Mouse (Mus musculus) right cerebral cortex, postnatal 4 days (tissue): ENCODE results near the gene Nhsl1.

Source experiments
- DNase-seq: peaks from one replicate; pipeline ENCODE4 v3.0.0-alpha.2; 2022

The Nhsl1 gene

DNA sequence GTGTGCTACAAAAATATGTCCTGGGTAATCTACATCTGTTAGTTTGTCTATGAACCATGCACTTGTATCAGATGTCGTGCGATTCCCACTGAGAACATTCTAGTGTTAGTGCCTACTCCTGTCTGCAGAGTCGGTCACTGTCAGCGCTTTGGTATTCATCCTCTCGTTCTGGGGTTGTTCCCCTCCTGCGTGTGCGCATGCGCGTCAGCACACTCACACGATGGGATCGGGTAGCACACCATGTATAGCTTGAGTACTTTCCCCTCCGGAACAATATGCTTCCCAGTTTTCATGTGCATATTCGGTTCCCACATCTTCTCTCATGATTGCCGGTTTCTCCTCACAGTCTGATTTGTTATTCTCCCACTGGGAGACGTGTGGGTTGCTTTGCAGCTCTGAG, 28.4 kb downstream of the Nhsl1 start:
- no peak for DNase-seq

DNA sequence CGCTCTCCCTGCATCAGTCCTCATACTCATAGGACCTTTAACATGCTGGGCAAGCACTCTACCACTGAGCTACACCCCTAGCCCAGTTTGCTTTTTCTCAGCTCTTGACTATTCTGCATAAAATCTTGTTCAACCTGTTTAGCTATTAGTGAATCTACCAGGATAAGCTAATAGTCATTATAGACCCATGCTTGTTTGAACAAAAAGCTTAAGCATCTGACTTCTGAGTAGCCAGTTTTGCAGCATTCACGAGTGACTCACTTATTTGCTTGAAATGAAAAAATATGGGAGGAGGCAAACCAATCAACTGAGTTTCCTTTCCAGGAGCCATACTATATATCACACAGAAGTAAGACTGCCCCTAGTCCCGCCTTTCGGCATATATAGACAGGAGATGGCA, 32.0 kb downstream of the Nhsl1 start:
- no peak for DNase-seq

DNA sequence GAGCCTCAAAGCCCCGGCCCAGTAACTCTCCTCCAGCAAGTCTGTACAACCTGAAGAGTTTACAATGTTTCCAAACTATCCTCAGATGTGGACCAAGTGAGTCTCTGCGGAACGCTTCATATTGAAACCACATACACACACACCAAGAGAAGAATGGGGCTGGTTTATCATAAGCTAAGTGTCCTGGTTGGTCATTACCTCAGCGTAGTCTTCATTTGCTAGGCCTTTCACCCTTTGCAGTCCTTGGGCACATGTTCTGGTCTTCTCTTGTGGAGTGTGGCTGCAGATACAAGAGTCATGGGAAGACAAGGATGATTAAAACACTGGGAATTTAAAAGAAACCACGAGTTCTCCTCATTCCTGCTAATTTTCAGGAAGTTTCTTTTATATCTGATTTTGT, 34.2 kb downstream of the Nhsl1 start:
- DNase-seq = no peak

DNA sequence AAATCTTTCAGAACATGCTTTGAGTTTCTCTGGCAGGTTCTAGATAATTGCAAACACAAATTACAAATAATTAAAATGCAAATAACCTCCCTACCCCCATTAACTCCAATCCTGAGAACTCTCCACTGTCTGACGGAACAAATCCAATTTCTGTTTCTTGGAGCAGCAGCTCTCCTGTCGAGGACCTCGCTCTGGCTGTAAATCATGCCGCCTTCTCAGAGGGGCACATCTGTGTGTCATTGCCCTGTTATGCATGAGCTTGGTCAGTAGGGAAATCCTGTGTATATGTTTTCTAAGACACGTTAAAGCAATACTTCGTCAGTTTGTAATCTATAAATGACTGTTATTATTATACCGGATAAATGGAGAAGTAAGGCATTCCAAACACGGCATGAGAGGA, 35.3 kb downstream of the Nhsl1 start:
- DNase-seq = no peak

DNA sequence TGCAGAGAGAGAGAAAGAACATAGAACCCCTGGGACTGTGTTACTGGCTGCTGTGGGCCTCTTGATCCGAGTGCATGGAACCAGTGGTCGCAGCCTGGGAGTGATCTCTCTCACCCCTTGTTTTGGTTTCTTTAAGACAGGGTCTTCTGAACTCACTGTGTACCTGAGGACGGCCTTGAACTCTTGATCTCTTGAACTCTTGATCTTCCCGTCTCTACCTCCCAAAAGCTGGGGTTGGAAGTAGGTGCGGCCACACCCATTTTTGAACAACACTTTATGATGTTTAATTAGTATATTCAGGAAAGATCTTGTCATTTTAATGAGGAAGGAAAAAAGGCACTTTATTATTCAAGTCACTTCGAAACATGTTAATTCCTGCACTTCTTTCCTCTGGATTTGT, 37.7 kb downstream of the Nhsl1 start:
- DNase-seq = no peak

DNA sequence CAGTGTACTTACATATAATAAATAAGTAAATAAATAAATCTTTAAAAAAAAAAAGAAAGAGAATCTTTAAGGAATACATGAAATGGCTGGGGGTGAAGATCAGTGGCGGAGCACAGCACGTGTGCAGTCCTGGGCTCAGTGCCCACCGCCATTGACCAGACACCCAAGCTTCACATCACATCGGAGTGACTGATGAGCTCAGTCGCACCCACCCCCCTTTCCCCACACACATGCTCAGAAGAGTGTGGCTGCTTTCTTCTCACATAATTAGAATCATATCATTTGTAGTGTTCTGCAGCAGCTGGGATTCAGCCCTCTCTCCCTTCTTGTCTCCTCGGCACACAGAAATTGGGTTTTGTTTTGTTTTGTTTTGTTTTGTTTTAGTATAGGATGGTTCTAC, 38.4 kb downstream of the Nhsl1 start:
- no peak for DNase-seq

DNA sequence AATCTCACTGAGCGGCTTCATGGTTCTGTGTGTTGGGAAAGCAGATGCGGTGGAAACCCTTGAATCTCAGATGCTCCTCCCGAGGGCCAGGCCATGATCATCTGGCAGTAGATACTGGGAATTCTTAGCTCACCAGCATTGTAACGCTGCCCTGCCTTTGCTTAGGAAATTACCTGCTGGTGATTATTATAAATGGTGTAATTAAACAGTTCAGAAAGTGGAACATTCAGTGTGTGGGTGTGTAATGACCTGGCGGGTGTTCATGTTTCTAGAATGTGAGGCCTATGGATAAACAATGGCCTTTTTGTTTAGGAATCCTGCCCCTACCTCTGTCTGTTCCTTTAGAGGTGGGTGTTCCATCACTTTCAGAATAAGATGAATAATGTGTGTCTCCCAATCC, 39.7 kb downstream of the Nhsl1 start:
- no peak for DNase-seq

DNA sequence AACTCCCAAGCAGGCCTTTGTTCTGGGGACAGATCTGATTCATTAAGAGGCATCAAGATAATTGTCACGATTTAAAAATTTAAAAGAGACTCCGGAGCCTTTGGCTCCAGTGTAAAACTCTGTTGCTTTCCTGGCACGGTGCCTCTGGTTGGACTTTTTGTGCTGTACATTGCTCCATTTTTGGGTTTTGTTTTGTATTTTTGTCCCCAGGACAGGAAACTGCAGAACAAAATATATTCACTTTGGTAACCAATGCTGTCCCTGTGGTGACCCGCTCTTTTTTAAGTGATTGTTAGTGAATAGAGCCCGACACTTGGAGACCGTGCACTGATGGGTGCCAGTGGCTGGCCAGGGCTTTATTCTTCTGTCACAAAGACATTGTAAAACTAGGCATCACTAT, 41.4 kb downstream of the Nhsl1 start:
- DNase-seq = peak; percentile 40

DNA sequence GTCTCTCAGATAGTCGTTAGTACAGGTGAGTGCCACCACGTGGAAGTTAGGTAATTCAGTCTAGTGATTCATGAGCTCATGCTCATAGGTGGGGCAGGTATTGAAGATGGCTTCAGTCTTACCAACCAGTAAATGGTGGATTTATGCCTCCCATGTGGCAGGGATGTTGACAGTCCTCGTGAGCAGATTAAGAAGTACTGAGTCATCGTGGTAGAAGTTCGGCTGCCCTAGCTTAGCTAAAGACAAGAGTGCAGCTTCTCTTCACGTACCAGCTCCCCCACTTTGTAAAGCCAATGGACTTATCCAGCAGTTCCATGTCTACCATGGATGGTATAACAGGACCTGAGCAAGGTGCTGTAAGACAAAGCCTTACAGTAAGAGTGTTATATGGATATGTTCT, 46.6 kb downstream of the Nhsl1 start:
- DNase-seq = no peak

DNA sequence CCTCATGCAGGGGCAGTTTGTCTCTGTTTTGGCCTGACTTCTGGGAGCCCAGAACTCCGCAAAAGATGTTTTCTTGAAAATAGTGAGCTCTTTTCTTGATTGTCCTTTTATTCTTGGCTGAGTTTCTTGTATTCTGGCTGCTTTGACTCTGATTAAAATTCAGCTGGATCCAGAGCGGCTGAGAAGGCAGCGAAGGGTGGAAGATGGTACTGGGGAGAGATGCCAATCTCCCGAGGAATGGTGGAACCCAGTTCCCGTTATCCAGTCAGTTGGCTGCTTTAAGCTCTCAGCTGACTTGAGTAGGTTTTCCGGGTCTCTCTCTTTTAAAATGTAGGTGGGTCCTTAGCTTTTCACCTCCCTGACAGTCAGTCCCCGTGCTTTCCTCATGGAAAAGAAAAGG, 47.9 kb downstream of the Nhsl1 start:
- DNase-seq = no peak

DNA sequence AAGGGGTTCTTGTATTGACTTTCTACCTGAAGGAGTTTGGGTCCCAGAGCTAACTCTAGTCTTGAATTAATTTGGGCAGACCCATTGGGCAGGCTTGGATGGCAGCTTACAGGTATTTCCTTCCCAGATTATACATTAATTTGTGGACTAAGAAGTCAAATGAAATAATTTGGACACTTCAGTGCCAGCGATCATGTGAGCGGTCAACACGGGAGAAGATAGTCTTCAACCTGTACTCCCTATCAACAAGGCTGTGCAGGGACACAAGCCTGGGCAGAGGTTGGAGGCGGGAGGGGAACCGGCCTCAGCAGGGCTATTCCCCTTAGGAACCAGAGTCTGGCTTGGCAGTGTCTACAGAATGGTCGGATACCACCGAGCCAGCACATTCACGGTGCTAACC, 49.3 kb downstream of the Nhsl1 start:
- DNase-seq = no peak

DNA sequence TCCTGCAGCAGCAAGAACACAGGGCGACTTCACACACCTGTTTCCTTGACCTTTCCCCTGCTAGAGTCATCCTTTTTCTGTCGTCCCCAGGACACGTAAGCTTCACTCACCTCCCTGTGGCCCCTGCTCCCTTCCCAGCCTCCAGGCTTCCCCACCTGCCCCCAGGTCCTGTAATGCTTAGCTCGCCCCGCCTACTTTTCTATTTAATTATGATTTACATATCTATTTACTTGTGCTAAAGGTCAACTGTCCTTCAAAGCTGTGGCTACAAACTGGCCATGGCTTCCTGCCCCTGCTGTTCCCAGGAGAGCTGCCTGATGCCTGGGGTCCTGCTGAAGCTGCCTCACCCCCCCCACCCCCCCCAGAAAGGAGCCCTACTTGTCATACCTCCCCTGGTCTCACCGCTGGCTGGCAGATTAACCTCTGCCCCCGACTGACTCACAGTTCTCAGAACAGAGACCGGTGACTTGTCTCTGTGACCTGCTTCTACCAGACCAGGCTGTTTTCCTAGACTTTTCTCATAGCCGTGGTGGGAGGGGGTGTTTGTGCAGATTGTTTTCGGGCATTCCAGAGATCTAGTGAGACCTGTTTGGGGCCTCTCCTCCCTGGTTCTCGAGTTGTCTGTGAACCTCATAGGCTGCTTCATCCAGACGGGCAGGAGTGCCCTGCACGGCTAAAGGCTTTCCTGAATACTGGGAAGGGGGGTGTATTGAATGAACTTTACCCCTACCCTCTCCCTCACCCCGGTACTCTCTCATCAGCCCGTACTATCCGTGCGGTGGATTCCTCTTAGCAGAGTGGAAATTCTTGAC, 51.9 kb downstream of the Nhsl1 start:
- no peak for DNase-seq

DNA sequence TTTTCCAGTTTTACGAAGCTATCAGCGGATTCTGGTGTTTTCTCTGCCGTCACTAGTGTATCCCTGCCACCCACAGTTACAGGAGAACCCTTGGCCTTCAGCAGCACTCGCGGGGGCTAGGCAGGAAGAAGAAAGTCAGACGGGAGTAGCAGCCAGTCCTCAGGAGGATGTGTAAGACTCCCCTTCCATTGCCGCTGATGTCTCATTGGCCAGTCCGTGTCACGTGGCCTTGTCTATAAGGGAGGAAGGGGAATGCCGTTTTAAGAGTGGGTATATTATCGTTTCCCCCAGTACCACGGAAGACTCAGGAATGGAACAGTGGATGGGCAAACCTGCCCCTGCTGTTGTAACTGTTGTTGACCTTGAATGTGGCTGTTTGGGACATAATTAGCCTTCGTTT, 53.1 kb downstream of the Nhsl1 start:
- DNase-seq = no peak

DNA sequence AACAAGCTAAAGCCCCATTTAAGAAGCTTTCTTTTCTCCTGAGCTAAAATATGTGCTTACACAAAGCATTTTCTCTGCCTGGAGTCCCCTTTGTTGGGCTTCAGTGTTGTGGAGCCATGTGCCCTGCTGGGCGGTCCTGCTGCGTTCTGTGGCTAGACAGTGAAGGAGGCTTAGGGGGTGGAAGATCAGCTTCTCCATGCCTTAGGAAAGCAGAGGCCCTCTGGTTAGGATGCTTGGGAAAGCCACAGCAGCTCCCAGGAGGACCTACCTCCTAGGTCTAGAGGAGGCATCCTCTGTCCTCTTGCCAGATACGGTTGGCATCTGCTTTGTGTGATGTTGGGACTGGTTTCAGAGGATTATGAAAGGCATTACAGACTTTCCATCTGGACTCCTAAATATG, 56.5 kb downstream of the Nhsl1 start:
- DNase-seq = no peak

DNA sequence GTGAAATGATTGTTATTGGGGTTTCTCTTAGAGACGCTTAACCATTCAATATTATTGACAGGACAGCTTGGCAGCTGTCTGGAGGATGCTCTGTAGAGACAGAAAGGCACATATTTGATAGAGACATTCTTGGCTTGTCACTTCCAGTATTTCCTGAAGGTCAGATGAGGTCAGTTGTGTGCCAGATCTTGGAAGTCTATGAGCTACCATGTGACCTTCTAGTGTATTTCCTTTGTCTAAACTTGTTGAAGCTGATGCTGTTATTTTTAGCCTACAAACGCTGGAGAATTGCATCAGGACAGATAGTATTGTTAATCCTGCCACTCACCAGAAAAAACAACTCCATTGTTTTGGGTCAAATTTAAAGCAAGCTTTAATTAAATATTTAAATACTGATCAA, 66.0 kb downstream of the Nhsl1 start:
- no peak for DNase-seq

DNA sequence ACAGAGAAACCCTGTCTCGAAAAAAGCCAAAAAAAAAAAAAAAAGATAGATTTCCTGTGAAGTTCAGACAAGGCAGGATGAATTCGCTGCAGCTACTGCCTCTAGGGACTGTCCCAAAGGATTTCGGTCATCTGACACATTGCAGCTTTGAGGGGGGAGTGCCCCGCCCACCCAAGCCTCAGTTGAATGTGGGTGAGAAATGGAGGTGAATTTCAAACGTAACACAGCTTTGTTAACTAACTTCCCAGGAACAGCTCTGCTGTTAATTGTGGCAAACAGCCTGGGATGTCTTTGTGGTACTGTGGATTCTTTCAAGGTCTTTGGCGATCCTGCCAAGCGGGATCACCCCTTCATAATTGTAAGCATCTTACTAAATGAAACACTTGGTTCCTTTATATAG, 67.4 kb downstream of the Nhsl1 start:
- no peak for DNase-seq

DNA sequence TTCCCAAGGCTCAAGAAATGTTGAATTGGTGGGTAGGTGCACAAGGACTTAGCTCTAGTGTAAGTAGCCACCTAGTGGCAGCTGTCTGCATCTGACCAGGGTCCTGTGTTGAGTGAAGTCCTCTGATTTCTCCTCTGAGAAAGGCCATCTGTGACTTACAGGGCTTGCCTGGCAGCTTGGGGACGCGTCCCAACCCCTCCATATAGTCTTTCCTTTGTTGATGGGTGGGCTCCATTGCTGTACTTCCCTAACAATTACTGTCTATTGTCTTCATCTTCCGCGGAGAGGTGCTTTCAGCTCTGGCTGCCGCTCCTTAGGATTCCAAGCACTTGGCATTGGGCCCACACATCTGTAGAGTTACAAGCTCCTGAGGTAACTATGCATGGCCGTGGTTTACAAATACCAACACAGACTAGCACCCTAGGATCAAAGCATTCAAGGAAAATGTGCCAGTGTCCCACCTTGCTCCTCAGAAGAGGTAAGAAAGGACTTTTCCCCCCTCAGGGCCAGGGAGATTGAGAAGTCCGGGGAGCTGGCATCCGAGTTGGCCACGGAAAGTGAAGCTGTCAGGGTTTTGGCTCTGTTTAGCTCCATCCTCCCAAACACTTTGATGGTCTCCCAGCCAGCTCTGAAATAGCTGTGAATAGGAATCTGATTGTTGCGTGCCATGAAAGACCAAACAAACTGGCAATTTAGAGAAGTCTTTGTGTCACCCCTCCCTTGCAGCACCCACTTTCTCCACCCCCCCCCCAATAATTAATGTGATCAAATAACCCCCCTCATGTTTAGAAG, 70.2 kb downstream of the Nhsl1 start:
- DNase-seq = peak; percentile 42

DNA sequence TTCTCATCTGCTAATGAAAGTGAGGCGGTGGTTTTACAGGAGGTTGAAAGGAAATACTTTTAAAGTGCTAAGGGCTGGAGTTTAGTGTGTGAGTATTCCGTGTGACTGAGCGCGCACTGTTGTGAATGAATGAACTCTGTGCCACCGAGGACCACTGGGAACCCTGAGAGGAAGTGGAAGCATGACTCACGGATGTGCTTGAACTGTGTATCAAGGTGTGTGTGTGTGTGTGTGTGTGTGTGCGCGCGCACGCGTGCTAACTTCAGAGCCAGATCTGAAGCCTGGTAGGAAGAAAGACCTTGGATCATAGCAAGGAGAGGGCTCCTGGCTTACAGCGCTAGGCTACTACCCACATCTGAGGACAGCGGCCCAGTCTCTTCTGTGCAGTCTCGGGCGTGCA, 71.2 kb downstream of the Nhsl1 start:
- DNase-seq = no peak

DNA sequence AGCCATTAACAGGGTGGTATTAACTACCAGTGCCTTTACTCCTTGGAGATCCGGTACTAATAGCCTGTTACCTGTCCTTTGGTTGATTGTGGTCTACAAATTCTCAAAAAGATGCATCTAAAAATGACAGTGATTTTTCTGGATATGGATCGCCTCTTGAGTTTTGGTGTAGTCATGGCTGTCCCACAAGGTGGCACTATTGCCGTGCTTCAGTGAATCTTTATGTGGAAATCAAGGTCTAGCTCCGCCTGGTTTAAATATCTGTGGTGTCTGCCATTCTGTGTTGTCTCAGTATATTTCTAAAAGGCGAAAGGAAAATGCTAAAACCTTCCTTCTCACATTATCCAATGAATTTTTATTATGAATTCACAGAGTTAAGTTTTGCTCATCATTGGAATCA, 72.8 kb downstream of the Nhsl1 start:
- peak; percentile 65 for DNase-seq

DNA sequence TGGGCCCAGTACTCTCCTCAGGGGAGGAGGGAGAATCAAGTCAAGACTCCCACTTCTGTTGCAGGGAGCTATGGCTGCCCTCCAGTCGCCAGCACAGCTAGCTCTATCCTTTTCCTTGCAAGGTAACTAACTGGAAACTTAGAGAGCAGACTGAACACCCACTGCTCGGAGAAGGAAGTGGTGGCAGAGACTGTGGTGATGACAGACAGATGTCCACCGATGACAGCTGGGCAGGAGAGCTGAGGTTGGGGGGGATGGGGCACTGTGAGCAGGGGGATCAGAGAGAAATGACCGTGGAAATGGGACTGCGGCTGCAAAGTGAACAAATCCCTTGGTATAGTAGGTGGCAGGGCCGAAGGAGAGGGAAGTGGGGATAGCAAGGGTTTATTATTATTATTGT, 73.5 kb downstream of the Nhsl1 start:
- DNase-seq = no peak

DNA sequence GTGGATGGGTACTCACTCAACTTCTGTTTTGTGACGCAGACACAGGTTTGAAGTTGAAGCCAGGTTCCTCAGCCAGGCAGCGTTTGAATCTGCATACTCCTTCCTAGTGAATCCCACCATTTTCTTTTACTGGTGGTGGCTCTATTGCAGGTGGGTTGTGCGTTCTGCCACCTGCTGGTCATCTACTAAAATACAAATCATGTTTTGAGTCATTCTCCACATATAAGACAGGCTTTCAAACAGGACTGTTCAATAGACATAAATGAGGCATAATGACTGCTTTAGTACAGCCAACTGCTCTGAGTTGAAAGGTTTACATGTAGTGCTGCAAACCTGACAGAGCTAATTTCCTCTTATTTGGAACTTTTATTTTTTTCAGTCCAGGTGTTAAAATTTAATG, 75.0 kb downstream of the Nhsl1 start:
- DNase-seq = no peak

DNA sequence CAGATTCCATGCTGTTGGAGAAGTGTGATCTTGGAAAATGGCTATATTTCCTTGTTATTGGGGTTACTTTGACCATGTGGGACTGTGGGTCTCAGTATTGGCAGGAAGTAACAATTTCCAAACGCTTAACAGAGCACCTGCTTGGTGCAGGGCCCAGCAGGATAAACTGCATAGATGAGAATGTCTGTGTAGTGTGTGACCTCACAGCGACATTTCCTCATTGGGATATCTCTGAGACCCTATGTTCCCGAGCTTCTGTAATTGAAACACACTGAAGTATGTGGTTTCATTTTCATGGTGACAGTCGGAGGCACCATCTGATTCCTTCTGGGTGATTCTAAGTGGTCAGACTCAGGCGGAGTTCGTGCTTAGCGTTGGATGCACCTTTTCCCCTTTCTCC, 75.5 kb downstream of the Nhsl1 start:
- DNase-seq = no peak

DNA sequence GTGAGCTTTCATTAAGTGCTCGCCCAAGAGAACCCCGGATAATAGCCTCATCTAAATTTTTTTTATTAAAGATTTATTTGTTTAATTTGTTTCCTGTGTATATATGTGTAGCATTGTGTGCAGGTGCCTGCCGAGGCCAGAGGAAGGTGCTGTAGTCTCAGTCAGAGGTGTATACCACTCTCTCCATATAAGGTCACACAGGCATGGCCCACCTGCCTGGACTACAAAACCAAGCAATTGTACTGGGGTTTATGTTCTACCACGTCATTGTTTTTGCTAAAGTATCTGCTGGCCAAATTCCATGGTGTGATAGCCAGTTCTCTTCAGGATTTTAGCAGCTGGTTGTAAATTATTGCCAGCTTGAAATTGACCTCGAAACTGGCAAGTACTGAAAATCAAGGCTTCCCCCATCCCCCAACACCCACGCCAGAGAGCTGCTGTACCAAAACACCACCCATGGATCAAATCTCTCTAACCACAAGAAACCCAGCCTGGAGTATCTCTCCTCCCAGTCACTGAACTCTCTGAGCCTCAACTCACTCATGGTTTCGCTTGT, 81.4 kb downstream of the Nhsl1 start:
- DNase-seq = no peak

DNA sequence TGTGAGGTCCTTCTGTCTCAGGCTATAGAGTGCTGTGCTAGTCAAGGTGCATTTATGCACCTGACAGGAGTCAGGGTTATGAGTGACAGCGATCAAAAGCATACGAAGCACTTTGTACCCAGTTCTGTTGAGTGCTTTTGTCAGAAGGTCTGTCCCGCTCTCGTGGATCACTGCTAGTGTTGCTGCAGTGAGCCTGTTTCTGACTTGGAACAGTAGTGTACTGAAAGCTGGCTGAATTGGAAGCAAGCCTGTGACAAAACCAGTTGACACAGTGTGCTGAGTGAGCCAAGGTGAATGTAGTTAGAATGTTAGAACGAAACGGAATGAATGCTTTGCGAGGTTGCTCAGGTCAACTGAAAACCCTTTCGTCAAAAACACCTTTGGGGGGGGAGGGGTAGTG, 82.2 kb downstream of the Nhsl1 start:
- no peak for DNase-seq
